Mouse (Mus musculus) bone marrow, adult 2 months (tissue): ENCODE measurements around the gene Rho.

ENCODE experiments used
- CTCF ChIP-seq: fragments of 200-500 bp; IDR thresholded peaks from 2 replicates; pipeline ENCODE4 v1.5.1; 2011; ENCODE audit warnings: low read length, control low read depth; ENCODE audit not compliant: control insufficient read depth, insufficient read depth
- POLR2A ChIP-seq: fragments of 200-500 bp; IDR thresholded peaks from 2 replicates; pipeline ENCODE4 v1.6.1; 2011; ENCODE audit warnings: low read depth, mild to moderate bottlenecking, control low read depth, low read length, borderline replicate concordance; ENCODE audit not compliant: control insufficient read depth

DNA sequence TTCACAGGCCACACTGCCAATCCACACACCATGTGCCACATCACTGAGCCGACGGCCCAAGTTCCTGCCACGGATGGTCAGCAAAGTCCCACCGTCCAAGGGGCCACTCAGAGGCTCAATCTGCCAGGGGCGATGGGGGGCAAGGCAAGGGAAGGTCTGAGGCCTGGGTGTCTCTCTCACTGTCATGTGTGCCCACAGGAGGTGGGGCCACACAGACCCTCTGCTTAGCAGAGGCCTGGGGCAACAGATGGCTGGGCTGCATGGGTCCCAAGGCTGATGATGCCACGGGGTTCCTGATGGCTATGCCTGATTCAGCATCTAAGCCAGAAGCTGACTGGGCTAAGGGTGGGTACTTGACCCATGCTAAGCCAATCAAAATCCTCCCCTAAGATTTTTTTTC, 37.2 kb downstream of the Rho start:
- TF ChIP-seq POLR2A (no peak), CTCF (no peak)
